Mouse (Mus musculus) brain, embryonic 14.5 days (tissue): ENCODE measurements around the gene Gm29666.

Experiments
- CTCF ChIP-seq: fragments of 200-500 bp; IDR thresholded peaks from 2 replicates; pipeline ENCODE4 v1.5.1; 2012; ENCODE audit warnings: inconsistent platforms, mild to moderate bottlenecking, moderate library complexity, borderline replicate concordance; ENCODE audit not compliant: insufficient read depth, insufficient read length; ENCODE audit errors: extremely low read depth
- POLR2A ChIP-seq: fragments of 200-500 bp; IDR thresholded peaks from 2 replicates; pipeline ENCODE4 v1.6.1; 2012; ENCODE audit warnings: mild to moderate bottlenecking, inconsistent platforms, borderline replicate concordance; ENCODE audit not compliant: poor library complexity, insufficient read depth, insufficient read length, severe bottlenecking; ENCODE audit errors: extremely low read depth

GRCm38 (mm10) chr15:84948990-84949389, 29.2 kb upstream of the Gm29666 start:
- TF ChIP-seq CTCF (no peak), POLR2A (no peak)
